Mouse (Mus musculus) stomach, postnatal 0 days (tissue): ENCODE results near the gene Rbak.
A peak's percentile ranks its signal among the peaks of the same experiment; 100 is the strongest.

Source experiments
- CTCF ChIP-seq: IDR thresholded peaks from 2 replicates; pipeline ENCODE4 v1.5.1; 2016; ENCODE audit warnings: antibody characterized with exemption, low read depth, mild to moderate bottlenecking, moderate library complexity
- EP300 ChIP-seq: optimal IDR thresholded peaks from 2 replicates; pipeline ENCODE3; 2016; ENCODE audit warnings: antibody characterized with exemption

DNA sequence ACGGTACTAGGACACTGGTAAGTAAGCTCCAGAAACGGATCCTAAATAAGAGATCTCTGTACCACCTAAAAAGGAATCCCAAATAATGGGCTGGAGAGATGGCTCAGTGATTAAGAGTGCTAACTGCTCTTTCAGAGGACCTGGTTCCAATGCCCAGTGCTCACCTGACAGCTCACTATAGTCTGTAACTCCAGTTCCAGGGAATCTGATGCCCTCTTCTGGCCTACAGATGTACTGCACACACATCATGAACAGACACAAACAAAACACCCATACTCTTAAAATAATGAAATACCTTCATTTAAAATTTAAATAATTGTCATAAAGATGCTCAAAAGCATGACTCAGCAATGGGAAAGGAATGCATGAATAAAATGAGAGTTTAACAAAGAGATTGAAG is 31.0 kb downstream of the Rbak start:
- TF ChIP-seq EP300 (no peak), CTCF (peak; percentile 18; the same call in 1 of the 2 replicates)
